Mouse (Mus musculus) liver, postnatal 0 days (tissue): Measurements from ENCODE around the gene Nr2f1.

Experiments used
- CTCF ChIP-seq: sonication (generic); IDR thresholded peaks from 2 replicates; pipeline ENCODE4 v1.5.1; 2016; ENCODE audit warnings: antibody characterized with exemption, low read depth
- EP300 ChIP-seq: IDR thresholded peaks from 2 replicates; pipeline ENCODE4 v1.6.1; 2016; ENCODE audit warnings: antibody characterized with exemption, low read depth, mild to moderate bottlenecking

GRCm38 (mm10) chr13:78221680-78222079, 22.1 kb upstream of the Nr2f1 start:
- TF ChIP-seq CTCF, result no peak
- no peak for TF ChIP-seq EP300
